Mouse (Mus musculus): ENCODE measurements around the gene Iqsec1.

Gene Iqsec1

DNA sequence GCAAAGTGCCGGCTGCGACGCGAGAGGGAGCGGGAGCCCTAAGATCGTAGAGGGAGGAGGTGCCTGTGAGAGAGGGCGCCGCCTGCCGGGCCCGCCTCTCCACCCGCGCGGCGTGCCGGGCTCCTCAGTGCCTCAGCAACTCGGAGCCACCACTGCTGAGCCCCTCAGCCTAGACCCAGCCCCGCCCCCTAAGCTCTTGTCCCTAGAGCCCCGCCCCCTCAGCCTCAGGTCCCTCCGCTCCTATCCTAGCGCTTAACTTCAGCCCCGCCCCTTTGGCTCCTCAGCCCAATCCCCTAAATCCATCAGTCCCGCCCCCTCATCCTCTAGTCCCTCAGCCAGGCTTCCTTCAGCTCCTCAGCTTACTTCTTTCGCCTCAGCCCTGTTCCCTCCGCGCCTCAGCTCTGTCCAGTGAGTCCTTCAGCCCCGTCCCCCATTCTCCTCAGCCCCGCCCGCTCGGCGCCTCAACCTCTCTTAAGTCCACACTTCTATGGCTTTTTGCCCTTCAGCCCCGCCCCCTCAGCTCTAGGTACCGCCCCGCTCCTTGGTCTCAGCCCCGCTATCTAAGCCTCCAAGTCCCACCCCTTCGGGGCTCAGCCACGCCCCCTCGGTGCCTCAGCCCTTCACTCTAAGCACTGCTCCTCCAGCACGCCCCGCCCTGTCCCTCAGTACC, at the start of gene Iqsec1:
Gene Iqsec1, minus strand, starts transcription at position 38 of the 670 bp plus-strand sequence.
- peak; percentile 78 to 84 for DNase-seq (ENCODE audit: low spot score in 2 of 2)

DNA sequence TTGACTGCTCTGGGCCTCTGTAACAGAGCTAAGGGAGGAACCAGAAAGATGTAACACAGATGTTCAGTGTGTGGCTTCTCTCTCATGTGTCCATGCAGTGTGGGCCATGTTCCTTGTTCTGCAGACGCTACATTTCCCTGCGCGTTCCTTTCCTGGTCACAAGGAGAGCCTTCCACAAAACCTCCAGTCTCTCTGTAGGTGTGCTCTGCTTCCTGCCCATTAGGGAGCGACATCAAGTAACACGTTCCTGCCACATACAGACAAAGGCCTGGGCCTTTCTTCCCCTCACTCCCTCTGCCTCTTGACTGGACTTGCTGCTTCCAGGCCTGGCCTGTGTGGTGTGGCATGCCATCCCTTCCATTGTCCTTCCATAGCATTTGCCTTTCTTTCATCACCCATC, 39.8 kb upstream of the Iqsec1 start:
- DNase-seq (ENCODE audit: low spot score in 2 of 2), result no peak

DNA sequence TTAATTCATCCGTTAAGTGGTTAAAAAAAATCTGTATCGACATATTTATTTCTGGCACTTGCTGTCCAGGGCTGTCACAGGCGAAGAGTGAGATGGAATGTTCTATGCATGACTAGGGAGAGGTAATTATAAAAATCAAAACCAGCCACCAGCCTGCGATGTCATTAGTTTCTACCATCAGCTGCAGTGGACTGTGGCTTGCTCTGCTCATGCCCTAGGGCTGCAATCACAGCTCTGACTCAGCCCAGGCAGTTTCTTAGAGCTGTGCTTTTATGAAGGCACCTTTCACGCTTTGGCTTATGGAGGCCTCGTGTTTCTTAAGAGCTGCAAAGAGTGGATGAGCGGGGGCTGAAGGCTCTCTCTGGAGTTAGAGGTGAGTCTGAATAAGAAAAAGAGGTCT, 32.3 kb upstream of the Iqsec1 start:
- DNase-seq (ENCODE audit: low spot score in 2 of 2), result no peak

DNA sequence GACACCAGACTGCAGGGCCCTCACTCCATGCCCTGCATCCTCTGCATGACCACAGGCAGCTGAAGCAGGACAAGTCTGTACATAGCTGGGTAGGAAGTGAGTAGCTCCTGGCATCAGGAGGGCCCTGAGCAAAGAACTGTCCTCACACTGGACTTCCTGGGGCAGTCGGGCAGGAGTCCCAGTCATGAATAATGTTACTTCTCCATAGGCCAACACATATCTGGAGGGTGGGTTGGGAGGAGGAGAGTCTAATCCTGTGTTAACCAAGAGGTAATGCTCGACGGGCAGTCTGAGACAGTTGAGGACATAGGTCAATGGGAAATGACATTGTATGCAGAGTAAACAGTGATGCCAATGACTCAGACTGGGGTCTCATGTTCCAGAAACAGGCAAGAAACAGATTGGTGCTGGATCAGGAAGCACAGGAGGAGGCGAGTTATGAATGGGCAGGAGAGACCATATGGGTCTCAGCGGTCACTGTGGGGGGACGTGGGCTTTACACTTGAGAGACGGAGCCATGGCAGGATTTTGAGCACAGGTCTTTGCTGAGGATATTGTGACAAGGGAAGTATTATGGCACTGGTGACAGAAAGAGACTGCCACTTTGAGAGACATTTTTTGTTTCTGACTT, 28.2 kb upstream of the Iqsec1 start:
- DNase-seq (ENCODE audit: low spot score in 2 of 2), result no peak

DNA sequence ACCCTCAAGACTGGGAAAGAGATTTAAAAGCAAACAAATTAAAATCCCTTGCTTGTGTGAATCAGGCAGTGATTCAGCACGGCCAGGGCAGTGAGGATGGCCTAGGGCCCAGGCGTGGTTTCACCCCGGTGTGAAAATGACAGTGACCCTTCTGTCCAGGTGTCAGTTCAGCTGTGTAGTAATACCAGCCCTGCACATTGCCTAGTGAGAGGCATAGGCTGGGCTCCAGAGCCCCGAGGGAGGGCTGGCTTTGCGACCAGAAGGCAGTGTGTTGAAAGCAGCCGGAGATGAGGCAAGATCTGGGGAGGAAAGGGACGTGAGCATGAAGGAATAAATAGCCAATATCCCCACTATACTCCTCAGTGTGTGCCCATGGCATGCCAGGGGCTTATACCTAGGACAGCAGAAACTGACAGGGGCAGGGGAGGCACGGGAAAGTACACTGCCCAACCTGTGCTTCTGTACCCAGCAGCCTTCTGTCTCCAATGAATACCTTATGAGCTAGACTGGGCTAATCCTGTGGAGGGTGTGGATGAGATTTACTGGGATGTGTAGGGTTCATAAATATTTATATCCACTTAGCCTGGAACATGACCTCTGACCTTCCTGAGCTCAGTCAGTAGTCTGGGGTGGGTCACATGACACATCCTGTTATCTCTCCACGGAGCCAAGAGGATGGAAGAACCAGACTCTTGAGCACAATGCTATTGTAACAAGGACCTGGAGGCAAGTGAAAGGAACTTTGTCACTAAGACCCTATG, 25.9 kb upstream of the Iqsec1 start:
- no peak for DNase-seq (ENCODE audit: low spot score in 2 of 2)

DNA sequence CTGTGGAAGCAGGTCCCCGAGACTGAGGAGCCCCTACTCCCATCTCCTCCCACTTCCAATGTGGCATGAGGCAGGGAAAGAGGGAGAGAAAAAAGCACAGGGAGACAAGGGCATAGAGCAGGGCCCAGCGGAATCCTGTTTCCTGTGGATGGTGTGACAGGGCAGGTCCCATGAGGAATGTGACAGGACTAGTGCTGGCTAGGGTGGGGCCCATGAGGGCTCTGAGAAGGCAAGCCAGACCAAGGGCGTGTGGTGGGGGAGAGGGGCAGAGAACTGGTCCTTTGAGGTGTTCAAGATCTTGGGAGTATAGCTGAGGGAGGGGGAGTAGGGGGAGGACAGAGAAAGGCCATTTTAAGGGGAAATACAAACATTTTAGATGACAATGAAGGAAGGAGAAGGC, 24.0 kb upstream of the Iqsec1 start:
- no peak for DNase-seq (ENCODE audit: low spot score in 2 of 2)

DNA sequence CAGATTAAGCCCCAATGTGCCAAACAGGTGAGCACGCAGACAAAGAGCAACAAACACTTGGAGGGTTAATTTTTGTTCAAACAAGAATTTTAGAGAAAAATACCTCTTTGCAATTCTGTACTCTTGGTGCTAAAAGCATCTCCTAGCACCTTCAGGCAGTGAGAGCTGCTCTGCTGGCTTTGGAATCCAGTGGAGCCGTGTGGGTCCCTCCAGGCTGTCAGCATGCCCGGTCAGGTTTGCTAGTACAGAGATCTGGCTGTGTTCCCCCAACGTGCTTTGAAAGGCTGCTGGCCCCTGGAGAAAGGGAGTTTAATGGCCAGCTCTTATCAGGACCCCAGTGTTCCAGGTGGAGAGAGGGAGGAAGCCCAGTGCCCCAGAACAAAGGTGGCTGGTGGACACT, 23.1 kb upstream of the Iqsec1 start:
- DNase-seq (ENCODE audit: low spot score in 2 of 2), result no peak

DNA sequence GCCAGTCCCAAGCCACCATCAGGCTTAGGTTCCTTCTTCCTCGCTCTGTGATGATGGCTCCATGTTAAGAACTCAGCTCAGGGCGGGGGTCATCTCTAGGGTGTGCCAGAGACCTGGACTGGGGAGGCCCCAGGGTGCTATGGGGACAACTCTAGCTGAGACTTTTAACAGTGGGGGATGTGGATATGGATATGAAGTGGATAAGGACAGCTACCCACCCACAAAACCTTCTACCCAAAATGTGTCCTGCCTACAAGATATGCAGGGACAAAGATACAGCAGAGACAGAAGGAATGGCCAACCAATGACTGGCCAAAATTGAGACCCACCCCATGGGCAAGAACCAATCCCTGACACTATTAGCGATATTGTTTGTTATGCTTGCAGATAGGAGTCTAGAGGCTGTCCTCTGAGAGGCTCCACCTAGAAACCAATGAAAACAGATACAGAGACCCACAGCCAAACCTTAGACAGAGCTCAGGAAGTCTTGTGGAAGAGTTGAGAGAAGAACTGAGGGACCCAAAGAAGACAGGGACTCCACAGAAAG, 19.9 kb upstream of the Iqsec1 start:
- no peak for DNase-seq (ENCODE audit: low spot score in 2 of 2)

DNA sequence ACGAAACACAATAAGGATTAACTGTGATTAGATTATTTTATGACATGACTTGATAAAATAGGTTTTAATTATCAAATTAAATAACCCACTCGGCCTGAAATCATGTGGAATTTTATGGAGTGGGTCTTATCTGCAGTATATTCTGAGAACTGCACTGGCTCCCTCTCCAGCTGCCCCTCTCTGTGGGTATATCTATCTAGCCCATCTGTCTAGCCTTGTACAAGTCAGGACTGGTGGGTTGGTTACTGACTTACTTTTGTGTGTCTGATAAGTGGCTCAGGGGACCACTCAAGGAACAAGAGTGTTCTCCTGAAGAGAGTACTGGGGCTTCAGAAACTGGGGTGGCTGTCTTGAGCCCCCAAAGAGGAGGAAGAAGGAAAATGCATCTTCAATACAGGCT, 18.7 kb upstream of the Iqsec1 start:
- DNase-seq (ENCODE audit: low spot score in 2 of 2), result no peak

DNA sequence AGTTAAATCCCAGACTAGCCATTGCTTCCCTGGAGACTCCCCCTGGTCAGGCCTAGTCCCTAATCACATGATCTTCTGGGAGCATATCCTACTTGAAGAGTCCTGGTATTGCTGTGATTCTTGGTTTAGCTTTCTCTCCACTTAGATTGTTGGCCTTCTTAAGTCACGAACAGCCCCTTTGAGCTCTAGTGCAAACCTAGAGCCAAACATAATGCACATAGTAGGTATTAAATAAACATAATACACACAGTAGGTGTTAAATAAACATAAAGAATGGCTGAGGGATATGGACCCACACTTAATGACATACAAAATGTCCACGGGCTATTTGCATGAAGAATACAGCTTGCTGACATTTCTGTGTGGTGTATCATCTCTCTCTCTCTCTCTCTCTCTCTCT, 15.7 kb upstream of the Iqsec1 start:
- DNase-seq (ENCODE audit: low spot score in 2 of 2), result no peak

DNA sequence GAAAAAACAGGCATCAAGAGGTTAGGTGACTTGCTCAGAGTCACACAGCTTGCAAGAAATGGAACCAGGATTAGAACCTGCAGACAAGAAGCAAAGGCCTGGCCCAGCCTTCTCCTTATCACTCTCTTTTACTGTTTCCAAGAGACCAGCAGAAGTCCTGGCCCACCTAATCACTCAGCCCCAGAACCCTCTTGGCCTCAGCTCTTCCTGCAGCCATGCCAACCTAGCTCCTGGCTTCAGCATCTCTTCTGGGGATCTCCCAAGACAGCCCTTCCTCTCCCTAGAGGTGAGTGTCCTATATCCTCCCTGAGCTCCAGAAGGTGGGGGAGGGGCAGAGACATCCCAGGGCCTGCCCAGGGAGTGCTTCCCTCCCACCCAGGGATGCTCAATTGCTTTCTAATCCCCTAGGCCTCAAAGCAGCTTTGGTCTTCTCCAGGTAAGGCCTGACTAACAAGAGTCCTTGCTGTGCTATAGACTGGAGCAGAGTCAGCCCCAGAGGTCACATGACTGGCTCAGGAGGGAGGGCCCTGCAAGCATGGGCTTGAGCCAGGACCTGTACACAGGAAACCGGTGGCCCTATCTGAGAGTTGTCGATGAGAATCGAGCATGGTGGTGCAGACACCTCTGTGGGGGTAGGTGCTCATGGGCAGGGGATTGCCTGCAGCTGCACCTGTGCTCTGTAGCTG, 15.0 kb upstream of the Iqsec1 start:
- no peak for DNase-seq (ENCODE audit: low spot score in 2 of 2)

DNA sequence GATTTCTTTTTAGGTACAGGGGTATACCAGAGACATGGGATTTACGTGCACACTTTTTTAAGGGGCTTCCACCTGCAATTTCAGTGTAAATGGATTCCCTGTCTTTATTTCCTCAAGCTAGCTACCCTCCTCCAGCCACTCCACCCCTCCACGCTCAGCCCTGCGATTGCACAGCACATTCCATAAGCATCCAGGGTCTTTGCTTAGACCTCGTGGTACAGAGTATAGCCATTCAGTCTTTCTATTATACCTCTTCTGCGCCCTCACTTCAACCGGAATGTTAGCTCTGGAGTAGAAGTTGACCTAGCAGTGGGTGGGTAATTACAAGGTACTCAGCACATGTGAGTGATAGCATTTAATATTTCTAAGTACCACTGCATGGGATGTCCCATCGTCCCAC, 13.1 kb upstream of the Iqsec1 start:
- no peak for DNase-seq (ENCODE audit: low spot score in 2 of 2)

DNA sequence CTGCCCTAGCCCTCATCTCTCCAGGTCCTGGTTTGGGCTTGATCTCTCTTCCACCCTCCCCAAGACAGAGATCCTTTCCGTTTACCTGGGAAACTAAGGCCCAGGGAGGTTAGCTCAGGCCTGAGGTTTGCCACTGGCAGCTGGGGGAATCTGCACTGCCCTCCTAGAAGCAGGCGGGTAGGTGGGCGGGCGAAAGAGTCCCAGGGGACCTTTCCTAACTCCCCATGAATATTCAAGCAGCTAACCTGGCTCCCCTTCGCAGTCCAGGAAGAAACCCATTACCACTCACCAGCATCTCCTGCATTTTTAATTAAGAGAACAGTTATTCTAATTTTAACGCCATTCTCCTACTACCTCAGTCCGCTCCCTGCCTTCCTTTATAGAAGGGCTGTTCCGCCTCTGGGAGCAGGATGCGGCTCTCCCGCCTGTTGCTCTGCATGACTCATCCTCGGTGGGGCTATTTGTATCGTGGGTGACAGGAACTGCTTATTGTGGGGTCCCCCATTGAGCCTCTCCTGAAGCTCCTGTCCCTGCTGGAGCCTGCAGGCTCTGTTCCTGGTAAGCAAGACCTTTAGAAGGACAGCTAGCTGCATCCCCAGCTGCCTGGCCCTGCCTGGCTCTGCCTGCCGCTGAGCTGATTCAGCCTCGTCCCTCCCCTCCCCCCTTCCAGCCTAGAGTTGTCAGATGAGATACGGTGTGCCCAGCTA, 12.5 kb upstream of the Iqsec1 start:
- peak; percentile 81 to 85 for DNase-seq (ENCODE audit: low spot score in 2 of 2)

DNA sequence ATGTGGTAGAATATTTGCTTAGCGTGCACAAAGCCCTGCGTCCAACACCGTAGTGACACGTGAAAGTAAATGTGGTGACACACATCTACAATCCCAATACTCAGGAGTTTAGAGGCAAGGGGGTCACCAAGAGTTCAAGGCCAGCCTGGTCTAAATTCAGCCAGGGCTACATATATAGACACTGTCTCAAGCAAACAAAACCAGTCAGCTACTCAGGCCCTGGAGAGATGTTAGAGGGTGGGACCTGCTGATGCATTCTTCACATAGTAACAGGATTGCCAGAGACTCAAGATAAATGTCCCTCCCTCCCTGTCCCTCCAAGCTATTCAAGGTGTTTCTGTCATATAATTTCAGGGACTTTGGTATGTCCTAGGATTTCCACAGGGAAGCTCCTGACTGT, 10.7 kb upstream of the Iqsec1 start:
- no peak for DNase-seq (ENCODE audit: low spot score in 2 of 2)

DNA sequence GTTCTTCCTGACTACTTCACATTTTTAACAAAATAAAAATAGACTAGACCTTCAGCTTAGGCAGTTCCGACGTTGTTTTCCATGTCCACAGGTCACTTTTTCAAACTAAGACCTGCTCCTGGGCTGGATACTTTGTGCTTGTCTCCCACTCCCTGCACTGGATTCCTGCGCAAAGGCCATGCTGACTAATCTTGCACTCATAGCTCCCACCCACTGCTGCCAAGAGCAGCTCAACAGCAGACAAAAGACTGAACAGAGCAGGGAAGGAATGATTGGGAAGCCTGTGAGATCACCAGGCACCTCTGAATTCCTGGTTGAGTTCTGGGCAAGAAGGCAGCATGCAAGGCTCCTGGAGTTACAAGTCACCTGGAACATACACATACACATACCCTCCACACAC, 8.5 kb upstream of the Iqsec1 start:
- DNase-seq (ENCODE audit: low spot score in 2 of 2), result peak; percentile 34 to 35

DNA sequence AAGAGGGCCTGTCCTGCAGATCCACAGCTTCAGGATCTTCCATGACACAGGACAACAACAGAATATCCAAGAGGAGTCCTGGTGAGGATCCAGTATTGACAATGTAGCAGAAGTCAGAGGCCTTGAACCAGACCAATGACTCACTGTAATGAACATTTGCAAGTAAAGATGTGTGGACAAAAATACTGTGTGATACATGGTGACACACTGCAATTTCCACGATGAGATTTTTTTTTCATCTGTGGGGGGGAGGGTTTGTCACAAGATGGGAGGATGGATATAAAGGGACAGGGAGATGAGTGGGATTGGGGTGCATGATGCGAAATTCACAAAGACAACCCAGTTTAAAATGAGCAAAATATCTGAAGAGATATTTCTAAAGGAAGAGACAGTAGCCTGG, 7.7 kb upstream of the Iqsec1 start:
- no peak for DNase-seq (ENCODE audit: low spot score in 2 of 2)

DNA sequence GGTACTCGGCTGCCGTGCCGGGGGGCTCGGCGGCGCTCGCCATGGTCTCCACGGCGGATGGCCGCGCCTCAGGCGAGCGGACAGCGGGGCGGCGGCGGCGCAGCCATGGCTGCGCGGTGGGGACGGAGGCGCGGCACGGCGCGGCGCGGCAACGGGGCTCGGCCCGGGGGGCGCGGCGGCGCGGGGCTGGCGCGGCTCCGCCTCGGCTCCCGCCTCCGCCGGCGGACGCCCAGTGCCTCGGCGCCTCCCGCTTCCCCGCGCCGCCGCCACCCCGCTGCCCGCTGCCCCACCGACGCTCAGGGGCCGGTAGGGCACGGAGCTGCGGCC, 223 bp downstream of the Iqsec1 start:
- no peak for DNase-seq (ENCODE audit: low spot score in 2 of 2)

DNA sequence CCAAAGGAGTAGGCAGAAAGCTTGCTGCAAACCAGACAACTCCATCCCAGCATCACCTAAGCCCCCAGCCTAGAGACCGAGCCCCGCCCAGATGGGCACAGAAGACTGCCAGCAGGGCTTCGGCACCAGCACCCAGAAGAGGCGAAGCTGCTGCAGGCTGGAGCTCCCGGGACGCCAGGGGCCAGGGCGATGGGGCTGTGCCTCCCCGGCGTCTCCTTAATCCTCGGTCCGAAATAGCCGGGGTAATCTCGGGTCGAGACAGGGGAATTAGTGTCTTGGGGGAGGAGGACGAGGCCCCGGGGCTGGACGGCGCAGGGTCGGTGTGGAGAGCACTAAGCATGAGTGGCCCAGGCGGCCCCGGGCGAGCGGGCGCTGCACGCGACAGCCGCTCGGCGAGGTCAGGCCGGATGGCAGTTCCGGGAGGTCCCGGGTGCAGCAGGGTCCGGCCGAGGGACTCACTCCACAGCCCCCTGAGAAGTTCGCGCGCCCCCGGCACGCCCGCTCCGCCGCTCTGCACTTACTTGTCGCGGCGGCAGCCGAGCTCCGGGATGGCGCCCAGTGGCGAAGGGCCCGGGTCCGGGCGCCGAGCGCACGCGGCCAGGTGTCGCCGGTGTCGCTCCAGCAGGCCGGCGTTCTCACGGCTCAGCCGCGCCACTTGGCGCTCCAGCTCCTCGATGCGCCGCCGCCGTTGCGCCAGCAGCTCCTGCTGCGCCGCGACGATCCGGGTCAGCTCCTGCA, 755 bp downstream of the Iqsec1 start:
- DNase-seq (ENCODE audit: low spot score in 2 of 2), result peak; percentile 31 to 40

DNA sequence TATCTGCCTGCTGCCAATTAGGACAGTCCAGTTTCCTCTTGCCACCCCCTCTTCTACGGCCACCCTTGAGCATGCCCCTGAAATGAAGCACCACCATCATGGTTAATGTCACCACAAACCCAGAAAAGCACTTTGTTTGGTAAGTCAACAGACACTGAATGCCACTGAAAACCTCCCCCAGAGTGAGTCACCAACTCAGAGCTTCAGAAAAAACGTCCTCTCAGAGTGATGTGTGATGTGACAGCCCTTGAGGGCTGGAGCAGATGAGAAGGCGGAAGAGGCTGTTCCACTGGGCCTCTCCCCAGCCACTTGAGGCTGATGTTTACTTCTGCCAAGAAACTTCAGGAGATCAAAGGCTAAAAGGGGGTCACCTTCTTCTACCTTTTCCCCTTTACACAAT, 4.4 kb downstream of the Iqsec1 start:
- DNase-seq (ENCODE audit: low spot score in 2 of 2), result peak; percentile 52 to 58

DNA sequence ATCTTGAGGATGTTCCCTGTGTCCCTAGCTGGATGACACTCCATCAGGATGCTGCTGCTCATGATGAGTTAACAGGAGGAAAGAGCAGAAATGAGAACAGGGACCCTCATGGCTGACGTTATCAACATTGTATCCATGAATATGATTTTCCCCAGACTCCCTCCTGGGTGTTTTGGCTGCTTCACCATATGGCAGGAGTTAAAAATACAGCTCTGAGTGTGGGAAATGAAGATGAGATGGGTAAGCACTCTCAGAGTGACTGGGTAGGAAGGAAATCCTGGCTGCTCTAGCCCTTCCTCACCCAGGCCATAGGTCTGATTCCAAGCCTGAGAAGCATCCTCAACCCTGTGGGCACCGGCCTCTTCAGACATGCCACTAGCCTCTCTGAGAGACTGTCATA, 14.2 kb downstream of the Iqsec1 start:
- peak in 1 of 2 experiments; percentile 33 for DNase-seq (ENCODE audit: low spot score in 2 of 2)

DNA sequence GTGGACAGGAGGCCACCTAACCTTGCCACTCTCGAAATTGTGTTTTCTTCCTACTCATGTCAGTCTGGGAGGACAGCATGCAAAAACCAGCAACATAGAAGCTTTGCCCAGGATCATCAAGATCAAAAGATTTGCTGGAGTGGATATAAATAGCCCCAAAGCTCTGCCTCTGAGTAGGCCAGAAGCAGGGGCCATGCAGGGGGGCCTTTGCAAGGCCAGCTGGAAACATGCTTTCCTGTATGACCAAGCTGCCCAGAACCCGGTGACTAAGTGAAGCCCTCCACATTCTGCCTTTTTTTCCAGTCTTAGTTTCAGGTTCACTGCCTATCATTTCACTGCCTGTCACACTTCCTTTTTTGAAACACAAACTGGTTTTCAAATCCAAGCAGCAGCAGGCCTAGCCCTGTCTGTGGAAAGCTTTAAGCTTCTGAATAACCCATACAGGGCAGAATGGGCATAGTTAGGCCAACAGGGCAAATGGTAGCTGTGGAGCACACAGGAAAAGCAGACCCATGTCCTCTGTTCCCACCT, 19.1 kb downstream of the Iqsec1 start:
- no peak for DNase-seq (ENCODE audit: low spot score in 2 of 2)
